ENCODE assay signal across 17 mouse cellular contexts in the genomic region with DNA sequence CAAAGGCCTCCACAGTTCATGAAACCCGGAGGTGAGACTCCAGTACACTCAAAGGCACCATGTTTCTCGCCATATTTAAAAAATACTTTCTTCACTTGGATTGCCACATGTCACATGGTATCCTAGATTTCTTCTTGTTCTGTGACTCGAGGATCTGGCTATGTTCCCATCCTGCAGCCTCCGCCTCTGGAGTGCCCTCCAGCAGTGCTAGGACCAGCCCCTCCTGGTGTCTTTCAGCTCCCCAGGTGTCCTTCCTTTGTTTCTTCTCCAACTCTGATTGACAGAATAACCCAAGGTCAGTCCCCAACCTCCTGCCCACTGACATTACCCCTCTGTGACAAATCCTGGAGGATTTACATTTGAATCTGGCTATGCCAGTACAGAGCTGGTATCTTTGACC. TPM values are rescaled to one million over a fixed set of nuclear protein-coding genes. Genes with fewer than 3 reads are reported as not detected.
DNase-seq lines count a peak whose midpoint lies in the region; ATAC-seq and TF ChIP-seq lines count a peak whose summit lies in the region.
"Had no signal": no experiment of that assay in that cellular context is flagged by ENCODE, and none has a peak within 500 bp of the region (broad histone marks: within the 10 kb centered on the region; RNA-seq: fewer than 3 reads in every experiment).

No protein-coding gene starts in this region.

- peak overlapping the region; percentile 61 for H3K27ac ChIP-seq in heart, embryonic 13.5 days (replicated peaks)
- no peak overlapping the region; the same call in 1 of the 2 replicates for H3K27ac ChIP-seq in heart, embryonic 12.5 days (ENCODE audit: poor library complexity, severe bottlenecking)
- peak overlapping the region; percentile 18; the same call in 1 of the 2 replicates for H3K27ac ChIP-seq in kidney, embryonic 14.5 days (ENCODE audit: low read depth, low read length)
- H3K27ac ChIP-seq: hindbrain, embryonic 12.5 days; liver, embryonic 12.5 days; macrophage; midbrain, embryonic 10.5 days had no signal

- no peak overlapping the region for H3K4me3 ChIP-seq in heart, embryonic 13.5 days
- no peak overlapping the region for H3K4me3 ChIP-seq in heart, embryonic 12.5 days
- H3K4me3 ChIP-seq in kidney, embryonic 14.5 days (ENCODE audit: low read length) = no peak overlapping the region
- H3K4me3 ChIP-seq in E14TG2a.4 (replicated peaks; ENCODE audit: low read length) = peak overlapping the region; percentile 41
- H3K4me3 ChIP-seq: hindbrain, embryonic 12.5 days; liver, embryonic 12.5 days; midbrain, embryonic 10.5 days had no signal

- H3K9me3 ChIP-seq in heart, embryonic 13.5 days = no peaks in the 10 kb centered on the region
- no peaks in the 10 kb centered on the region for H3K9me3 ChIP-seq in heart, embryonic 12.5 days (replicated peaks)
- no peaks in the 10 kb centered on the region for H3K9me3 ChIP-seq in kidney, embryonic 14.5 days (ENCODE audit: control insufficient read depth, low read length)
- H3K9me3 ChIP-seq in E14TG2a.4 (ENCODE audit: low read length) = no peaks in the 10 kb centered on the region
- H3K9me3 ChIP-seq: G1E; hindbrain, embryonic 12.5 days; liver, embryonic 12.5 days; midbrain, embryonic 10.5 days had no signal

- 54% methylated on average over 4 of the region's 4 CpGs for WGBS in heart, embryonic 13.5 days
- 58% methylated on average over 4 of the region's 4 CpGs for WGBS in heart, embryonic 12.5 days
- 54% methylated on average over 4 of the region's 4 CpGs for WGBS in kidney, embryonic 14.5 days

- H3K4me1 ChIP-seq in heart, embryonic 13.5 days = peaks cover 87% of the 10 kb centered on the region
- H3K4me1 ChIP-seq in heart, embryonic 12.5 days (replicated peaks) = peaks cover 82% of the 10 kb centered on the region
- H3K4me1 ChIP-seq in kidney, embryonic 14.5 days (ENCODE audit: control insufficient read depth, insufficient read depth, low read length) = peaks cover 30% of the 10 kb centered on the region
- peaks cover 92% of the 10 kb centered on the region for H3K4me1 ChIP-seq in E14TG2a.4 (replicated peaks; ENCODE audit: low read depth, low read length)

- TF ChIP-seq CTCF in E14TG2a.4 (conservative IDR thresholded peaks at IDR 0.05; ENCODE audit: low read length) = no peak

- H3K36me3 ChIP-seq in heart, embryonic 13.5 days = no peaks in the 10 kb centered on the region
- H3K36me3 ChIP-seq in heart, embryonic 12.5 days = no peaks in the 10 kb centered on the region
- H3K36me3 ChIP-seq in kidney, embryonic 14.5 days (ENCODE audit: control insufficient read depth, insufficient read depth, low read length) = no peaks in the 10 kb centered on the region
- peaks cover 8% of the 10 kb centered on the region; the same call in 1 of the 2 replicates for H3K36me3 ChIP-seq in E14TG2a.4 (ENCODE audit: insufficient read depth, low read length)
- H3K36me3 ChIP-seq: hindbrain, embryonic 12.5 days; liver, embryonic 12.5 days; midbrain, embryonic 10.5 days had no signal

- no peaks in the 10 kb centered on the region for H3K27me3 ChIP-seq in heart, embryonic 13.5 days (replicated peaks)
- H3K27me3 ChIP-seq in heart, embryonic 12.5 days (replicated peaks) = no peaks in the 10 kb centered on the region
- no peaks in the 10 kb centered on the region for H3K27me3 ChIP-seq in kidney, embryonic 14.5 days (ENCODE audit: control insufficient read depth, insufficient read depth, low read length)
- no peaks in the 10 kb centered on the region for H3K27me3 ChIP-seq in E14TG2a.4 (ENCODE audit: insufficient read depth, low read length)
- H3K27me3 ChIP-seq: hindbrain, embryonic 12.5 days; liver, embryonic 12.5 days had no signal

- ATAC-seq in heart, embryonic 13.5 days (ENCODE audit: extremely low read depth, insufficient number of reproducible peaks, low FRiP score, low TSS enrichment) = no peak
- ATAC-seq in heart, embryonic 12.5 days (ENCODE audit: insufficient number of reproducible peaks, low FRiP score) = no peak
- ATAC-seq in kidney, embryonic 14.5 days (ENCODE audit: low FRiP score, low TSS enrichment) = no peak
- no peak for ATAC-seq in inflammation-experienced regulatory T-cells, adult 6 months
- ATAC-seq: liver, embryonic 12.5 days had no signal

- H3K4me2 ChIP-seq in heart, embryonic 13.5 days = no peak overlapping the region
- no peak overlapping the region for H3K4me2 ChIP-seq in heart, embryonic 12.5 days
- no peak overlapping the region for H3K4me2 ChIP-seq in kidney, embryonic 14.5 days (replicated peaks; ENCODE audit: low read depth, low read length)
- H3K4me2 ChIP-seq: hindbrain, embryonic 12.5 days; liver, embryonic 12.5 days; lung, embryonic 14.5 days had no signal

- no peak overlapping the region for H3K9ac ChIP-seq in heart, embryonic 13.5 days
- no peak overlapping the region for H3K9ac ChIP-seq in heart, embryonic 12.5 days
- no peak overlapping the region for H3K9ac ChIP-seq in kidney, embryonic 14.5 days (ENCODE audit: low read depth, low read length)
- H3K9ac ChIP-seq: hindbrain, embryonic 12.5 days; liver, embryonic 12.5 days; lung, embryonic 14.5 days had no signal

- DNase-seq in kidney, postnatal 25 days = no peak
- peak; percentile 55 for DNase-seq in NIH3T3 (ENCODE audit: low read depth)
- no peak for DNase-seq in right cerebral cortex, postnatal 25 days
- DNase-seq: cerebellum, adult 8-10 months; lung, embryonic 14.5 days; right cerebral cortex, postnatal 14 days; thymus, postnatal 4 days had no signal

RNA-seq across cellular contexts. Expression of a gene that starts 26.2 kb away (rescaled TPM):
- 27.3 and 28.8 TPM in 2 replicates for polyA plus RNA-seq in heart, embryonic 13.5 days (2015; fragmentation: Nextera tagmentation; extraction: Ambion mirVana)
- 38.7 and 40.2 TPM in 2 replicates for polyA plus RNA-seq in heart, embryonic 12.5 days (2016; fragmentation: Nextera tagmentation; extraction: Ambion mirVana)
- 36.9 and 44.3 TPM in 2 replicates for polyA plus RNA-seq in kidney, embryonic 14.5 days (2014; fragmentation: Nextera tagmentation; extraction: Ambion mirVana)
- 100 to 1,000 TPM in 2 of 3 experiments, 10 to 100 TPM in 1; 87.2 to 121 (median 114) TPM for polyA plus RNA-seq in inflammation-experienced regulatory T-cells, adult 6 months (2017; shearing (Covaris generic))
